Mouse (Mus musculus) testis, adult 2 months (tissue): Measurements from ENCODE around the gene Sec62. TPM values are rescaled to one million over a fixed set of nuclear protein-coding genes. Genes with fewer than 3 reads are reported as not detected.

Source experiments
- H3K27ac ChIP-seq: fragments of 200-500 bp; 2 replicates; pipeline ENCODE4 v1.5.1; 2012; ENCODE audit warnings: low read depth, low read length; ENCODE audit not compliant: control insufficient read depth, insufficient read depth
- H3K27me3 ChIP-seq: fragments of 200-500 bp; 2 replicates; pipeline ENCODE4 v1.6.1; 2012; ENCODE audit warnings: mild to moderate bottlenecking, low read length, moderate library complexity; ENCODE audit not compliant: control insufficient read depth, insufficient read depth
- H3K36me3 ChIP-seq: fragments of 200-500 bp; 2 replicates; pipeline ENCODE4 v1.6.1; 2012; ENCODE audit warnings: mild to moderate bottlenecking, low read length; ENCODE audit not compliant: control insufficient read depth, insufficient read depth
- H3K4me1 ChIP-seq: fragments of 200-500 bp; 2 replicates; pipeline ENCODE4 v1.6.1; 2012; ENCODE audit warnings: low read length; ENCODE audit not compliant: control insufficient read depth, insufficient read depth
- H3K4me3 ChIP-seq: fragments of 200-500 bp; 2 replicates; pipeline ENCODE4 v1.5.1; 2012; ENCODE audit warnings: low read depth, mild to moderate bottlenecking, low read length, moderate library complexity, mixed read lengths; ENCODE audit not compliant: control insufficient read depth
- CTCF ChIP-seq: fragments of 200-500 bp; IDR thresholded peaks from 2 replicates; pipeline ENCODE4 v1.5.1; 2012; ENCODE audit warnings: low read depth, mild to moderate bottlenecking, inconsistent platforms, low read length, moderate library complexity; ENCODE audit not compliant: control insufficient read depth, insufficient read depth, insufficient replicate concordance
- POLR2A ChIP-seq: fragments of 200-500 bp; IDR thresholded peaks from 2 replicates; pipeline ENCODE4 v1.6.1; 2012; ENCODE audit warnings: low read depth, mild to moderate bottlenecking, inconsistent platforms, low read length, moderate library complexity; ENCODE audit not compliant: control insufficient read depth
- polyA plus RNA-seq: library from polyadenylated mRNA; depleted of rRNA; stranded (reverse); fragments of >200 nt; gene quantifications from 2 replicates; pipeline ENCODE4 v1.2.3, GENCODE M21; 2012

Gene Sec62
- polyA plus RNA-seq, 1 experiment, result 9.0 TPM

GRCm38 (mm10) chr3:30793403-30794221 is 937 bp downstream of the Sec62 start:
- TF ChIP-seq CTCF (no peak), POLR2A (no peak)
- H3K27ac ChIP-seq, result peak overlapping the region; percentile 98

GRCm38 (mm10) chr3:30802171-30802570 is 9.5 kb downstream of the Sec62 start:
- TF ChIP-seq CTCF (no peak), POLR2A (no peak)
- no peaks in the 10 kb centered on the region for H3K27me3 ChIP-seq
- H3K4me3 ChIP-seq, result no peak overlapping the region
- no peaks in the 10 kb centered on the region for H3K36me3 ChIP-seq
- H3K4me1 ChIP-seq, result no peaks in the 10 kb centered on the region
- no peak overlapping the region for H3K27ac ChIP-seq

More at GRCm38 (mm10) chr3:30793403-30794221, 937 bp downstream of the Sec62 start:
- H3K27me3 ChIP-seq, result no peaks in the 10 kb centered on the region
- peak overlapping the region; percentile 94 for H3K4me3 ChIP-seq
- H3K4me1 ChIP-seq, result peaks cover 2% of the 10 kb centered on the region
- no peaks in the 10 kb centered on the region for H3K36me3 ChIP-seq

DNA sequence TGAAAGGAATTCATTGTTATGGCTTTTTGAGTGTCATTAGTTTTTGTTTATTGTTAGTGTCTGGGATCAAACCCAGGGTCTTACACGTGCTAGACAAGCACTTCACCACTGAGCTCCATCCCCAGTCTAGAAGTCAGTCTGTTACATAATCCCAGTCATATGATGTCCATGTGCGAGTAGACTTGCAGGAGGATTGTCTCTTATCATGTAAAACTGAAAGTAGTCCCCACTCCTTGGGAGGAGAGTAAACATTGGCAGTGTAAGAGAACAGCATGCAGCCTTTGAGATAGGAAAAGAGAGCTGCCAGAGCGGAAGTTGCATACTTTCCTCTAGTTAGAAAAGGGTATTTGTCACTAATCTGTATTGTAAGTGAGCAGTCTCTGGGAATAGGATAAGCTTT is 20.2 kb downstream of the Sec62 start:
- no peak for TF ChIP-seq CTCF
- peaks cover 1% of the 10 kb centered on the region; the same call in 1 of the 2 replicates for H3K36me3 ChIP-seq

DNA sequence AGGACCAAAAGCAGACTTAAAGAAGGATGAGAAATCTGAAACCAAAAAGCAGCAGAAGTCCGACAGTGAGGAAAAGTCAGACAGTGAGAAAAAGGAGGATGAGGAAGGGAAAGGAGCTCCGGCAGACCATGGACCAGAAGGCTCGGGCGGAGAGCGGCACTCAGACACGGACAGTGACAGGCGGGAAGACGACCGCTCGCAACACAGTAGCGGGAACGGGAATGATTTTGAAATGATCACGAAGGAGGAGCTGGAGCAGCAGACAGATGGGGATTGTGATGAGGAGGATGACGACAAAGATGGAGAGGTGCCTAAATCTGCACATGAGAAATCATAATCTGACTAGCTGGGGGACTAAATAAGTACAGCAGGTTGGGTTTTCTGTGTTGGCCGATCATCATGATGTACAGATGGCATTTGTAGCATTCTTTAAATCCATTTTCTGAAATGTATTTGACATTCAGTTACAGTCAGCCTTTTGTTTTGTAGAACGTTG is 26.0 kb downstream of the Sec62 start:
- H3K4me3 ChIP-seq, result no peak overlapping the region
- H3K27ac ChIP-seq, result no peak overlapping the region
- H3K27me3 ChIP-seq, result no peaks in the 10 kb centered on the region
- H3K4me1 ChIP-seq, result no peaks in the 10 kb centered on the region
- TF ChIP-seq CTCF (no peak), POLR2A (no peak)
- H3K36me3 ChIP-seq, result no peaks in the 10 kb centered on the region; the same call in 1 of the 2 replicates

More for the DNA sequence above, 20.2 kb downstream of the Sec62 start:
- H3K27me3 ChIP-seq, result no peaks in the 10 kb centered on the region
- H3K4me3 ChIP-seq, result no peak overlapping the region
- no peaks in the 10 kb centered on the region for H3K4me1 ChIP-seq
- no peak overlapping the region for H3K27ac ChIP-seq

- Histone ChIP-seq H3K4me1 (no peaks in the 10 kb centered on the region), H3K27me3 (no peaks in the 10 kb centered on the region), H3K27ac (no peak overlapping the region), H3K36me3 (no peaks in the 10 kb centered on the region; the same call in 1 of the 2 replicates), H3K4me3 (no peak overlapping the region)
- TF ChIP-seq CTCF (no peak), POLR2A (no peak)
These were observed 29.5 kb downstream of the Sec62 start for GRCm38 (mm10) chr3:30822163-30822562.

DNA sequence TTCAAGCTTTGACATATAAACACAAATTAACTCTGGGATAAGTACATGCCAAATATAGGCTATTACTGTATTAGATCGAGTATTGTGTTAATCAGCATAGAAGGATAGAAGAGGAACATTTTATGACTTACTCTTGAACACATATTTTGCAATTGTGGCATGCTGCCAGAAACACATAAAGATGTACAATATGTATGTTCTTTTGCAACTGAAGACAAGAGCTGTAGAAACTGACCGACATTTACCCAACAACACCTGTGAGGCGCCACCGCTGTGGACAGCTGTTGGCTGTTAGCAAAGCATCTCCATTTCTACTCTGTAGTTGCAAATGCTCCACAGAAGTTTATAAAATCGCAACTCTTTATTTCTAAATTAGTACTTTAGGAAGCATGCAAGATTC is 33.4 kb downstream of the Sec62 start:
- no peak overlapping the region for H3K4me3 ChIP-seq
- no peaks in the 10 kb centered on the region for H3K27me3 ChIP-seq
- H3K36me3 ChIP-seq, result no peaks in the 10 kb centered on the region
- no peaks in the 10 kb centered on the region for H3K4me1 ChIP-seq
- no peak overlapping the region for H3K27ac ChIP-seq
- no peak for TF ChIP-seq POLR2A
- TF ChIP-seq CTCF, result no peak

DNA sequence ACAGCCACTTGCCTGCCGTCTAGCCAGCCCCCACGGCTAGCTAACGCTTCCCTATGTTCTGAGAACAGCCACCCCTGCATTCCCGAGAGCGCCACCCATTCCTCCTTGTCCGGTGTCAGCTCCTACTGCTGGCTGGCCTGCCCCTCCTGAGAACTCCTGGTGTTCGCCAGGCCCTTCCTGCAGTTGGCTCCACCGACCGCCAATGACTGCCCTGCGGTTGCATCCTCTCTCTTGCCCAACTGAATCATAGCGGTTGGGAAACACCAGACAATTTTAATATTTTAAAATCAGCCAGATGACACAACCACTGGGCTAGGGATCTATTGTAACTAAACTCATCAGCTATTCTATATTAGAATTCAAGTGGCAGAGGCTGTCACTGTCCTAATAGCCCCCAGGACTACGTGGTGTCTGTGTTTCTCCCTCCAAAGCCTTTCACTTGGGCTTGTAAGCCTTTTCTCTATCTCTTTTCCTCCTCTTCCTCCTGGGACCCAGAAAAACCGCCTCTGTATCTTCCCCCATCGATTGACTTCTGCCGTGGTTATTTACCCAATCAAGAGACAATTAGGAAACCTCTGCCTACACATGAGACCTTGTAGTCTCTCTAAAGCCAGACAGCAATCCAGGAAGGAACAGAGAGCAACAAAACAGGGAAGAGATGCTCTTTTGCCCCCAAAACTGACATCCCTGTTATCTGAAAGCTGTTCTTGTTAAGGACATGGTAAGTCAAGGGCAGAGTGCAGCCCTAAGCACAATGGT is 39.4 kb downstream of the Sec62 start:
- TF ChIP-seq POLR2A (no peak), CTCF (no peak)
- Histone ChIP-seq H3K27me3 (no peaks in the 10 kb centered on the region), H3K4me1 (no peaks in the 10 kb centered on the region), H3K27ac (no peak overlapping the region), H3K36me3 (no peaks in the 10 kb centered on the region), H3K4me3 (no peak overlapping the region)
